Mouse (Mus musculus): ENCODE results near the gene Kdm5a.
A peak's percentile ranks its signal among the peaks of the same experiment; 100 is the strongest.

The Kdm5a gene

DNA sequence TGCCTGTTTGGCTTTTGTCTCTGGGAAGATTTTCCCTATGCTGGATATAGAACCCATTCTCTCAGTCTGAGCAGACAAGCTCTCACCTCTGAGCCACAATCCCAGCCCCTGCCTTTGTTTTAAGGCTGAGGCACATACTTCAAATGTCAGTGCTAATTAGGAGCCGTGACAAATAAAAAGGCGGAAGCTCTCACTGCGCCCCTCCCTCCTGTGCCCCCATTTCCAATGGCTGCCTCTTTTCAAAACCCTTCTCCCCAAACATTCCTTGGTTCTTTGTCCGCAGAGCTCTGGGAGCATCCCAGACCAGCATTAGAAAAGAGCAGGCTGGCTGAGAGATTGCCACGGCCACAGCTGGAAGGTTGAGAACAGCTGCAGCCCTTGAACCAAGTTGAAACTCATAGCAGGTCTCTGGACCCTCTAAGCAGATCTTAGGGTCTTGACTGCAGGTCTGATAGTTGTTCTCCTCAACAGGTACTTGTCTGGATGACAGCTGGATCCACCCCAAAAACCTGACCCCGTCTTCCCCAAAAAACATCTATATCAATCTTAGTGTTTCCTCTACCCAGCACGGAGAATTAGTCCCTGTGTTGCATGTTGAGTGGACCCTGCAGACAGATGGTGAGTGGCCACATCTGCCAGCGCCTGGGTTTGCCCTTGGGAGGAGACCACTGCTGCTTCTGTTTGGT lies 108.7 kb downstream of the Kdm5a start:
- no peak for DNase-seq

DNA sequence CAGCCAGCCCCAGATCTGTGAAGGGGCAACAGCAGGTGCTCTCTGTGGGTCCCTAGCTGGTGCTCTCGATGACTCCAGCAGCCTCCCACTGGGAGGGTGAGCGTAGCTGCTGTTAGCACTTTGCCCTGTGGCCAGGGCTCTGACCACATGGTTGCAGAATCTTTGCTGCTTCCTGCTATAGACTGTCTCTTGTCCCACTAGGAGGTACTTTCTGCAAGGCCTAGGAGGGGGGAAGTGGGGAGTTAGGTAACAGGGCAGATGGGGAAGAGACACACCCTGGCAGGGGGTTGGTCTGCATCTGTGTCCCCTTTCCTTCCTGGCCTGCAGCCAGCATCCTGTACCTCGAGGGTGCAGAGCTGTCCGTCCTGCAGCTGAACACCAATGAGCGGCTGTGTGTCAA lies 109.5 kb downstream of the Kdm5a start:
- peak; percentile 98 for DNase-seq

- no peak for DNase-seq
Observed at GRCm38 (mm10) chr6:120475288-120475687, 111.4 kb downstream of the Kdm5a start.

- DNase-seq, result peak; percentile 97
Observed at GRCm38 (mm10) chr6:120479302-120479701, 115.4 kb downstream of the Kdm5a start.

DNA sequence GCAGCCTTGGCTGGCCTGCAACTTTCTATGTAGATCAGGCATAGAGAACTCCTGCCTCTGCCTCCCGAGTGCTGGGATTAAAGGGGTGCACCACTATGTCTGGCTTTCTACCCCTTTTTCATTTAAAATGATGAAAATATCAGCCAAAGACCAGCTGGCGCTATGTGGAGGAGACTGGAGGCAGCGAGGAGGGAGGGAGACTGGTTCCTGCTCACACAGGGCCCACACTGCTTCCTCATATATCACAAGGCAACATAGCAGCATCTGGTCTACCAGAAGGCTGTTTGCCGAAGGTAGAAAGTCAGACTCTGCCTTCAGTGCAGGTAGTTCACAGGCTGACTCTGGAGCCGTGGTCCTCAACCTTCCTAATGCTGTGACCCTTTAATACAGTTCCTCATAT lies 116.4 kb downstream of the Kdm5a start:
- DNase-seq, result no peak

DNA sequence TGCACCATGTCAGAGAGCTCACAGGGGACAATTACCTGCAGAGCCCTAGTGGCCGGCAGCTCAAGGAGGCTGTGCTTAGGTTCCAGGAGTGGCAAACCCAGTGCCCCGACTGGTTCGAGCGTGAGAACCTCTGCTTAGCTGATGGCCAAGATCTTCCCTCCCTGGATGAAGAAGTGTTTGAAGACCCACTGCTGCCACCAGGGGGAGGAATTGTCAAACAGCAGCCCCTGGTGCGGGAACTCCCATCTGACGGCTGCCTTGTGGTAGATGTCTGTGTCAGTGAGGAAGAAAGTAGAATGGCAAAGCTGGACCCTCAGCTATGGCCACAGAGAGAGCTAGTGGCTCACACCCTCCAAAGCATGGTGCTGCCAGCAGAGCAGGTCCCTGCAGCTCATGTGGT lies 117.6 kb downstream of the Kdm5a start:
- DNase-seq, result no peak

GRCm38 (mm10) chr6:120482021-120482420 lies 118.1 kb downstream of the Kdm5a start:
- DNase-seq, result peak; percentile 91

- DNase-seq, result peak; percentile 92
Observed at GRCm38 (mm10) chr6:120482756-120483155, 118.8 kb downstream of the Kdm5a start.

- peak; percentile 91 for DNase-seq
Observed at GRCm38 (mm10) chr6:120483211-120483626, 119.3 kb downstream of the Kdm5a start.

DNA sequence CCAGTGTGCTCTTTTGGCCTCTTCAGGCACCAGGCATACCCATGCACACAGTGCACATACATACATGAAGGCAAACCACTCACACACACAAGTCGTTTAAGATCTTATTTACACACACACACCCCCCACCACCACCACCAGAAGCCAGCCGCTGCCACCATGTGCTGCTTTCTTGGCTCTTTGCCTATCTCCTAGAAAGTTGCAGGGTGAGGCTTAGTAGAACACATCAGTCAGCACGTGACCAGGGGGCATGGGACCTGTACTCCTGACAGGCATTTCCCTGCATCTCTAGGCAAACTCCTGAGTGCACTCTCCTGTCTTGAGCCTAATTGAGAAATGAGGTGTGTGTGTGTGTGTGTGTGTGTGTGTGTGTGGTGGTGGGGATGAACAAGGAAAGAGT lies 121.1 kb downstream of the Kdm5a start:
- DNase-seq, result no peak

DNA sequence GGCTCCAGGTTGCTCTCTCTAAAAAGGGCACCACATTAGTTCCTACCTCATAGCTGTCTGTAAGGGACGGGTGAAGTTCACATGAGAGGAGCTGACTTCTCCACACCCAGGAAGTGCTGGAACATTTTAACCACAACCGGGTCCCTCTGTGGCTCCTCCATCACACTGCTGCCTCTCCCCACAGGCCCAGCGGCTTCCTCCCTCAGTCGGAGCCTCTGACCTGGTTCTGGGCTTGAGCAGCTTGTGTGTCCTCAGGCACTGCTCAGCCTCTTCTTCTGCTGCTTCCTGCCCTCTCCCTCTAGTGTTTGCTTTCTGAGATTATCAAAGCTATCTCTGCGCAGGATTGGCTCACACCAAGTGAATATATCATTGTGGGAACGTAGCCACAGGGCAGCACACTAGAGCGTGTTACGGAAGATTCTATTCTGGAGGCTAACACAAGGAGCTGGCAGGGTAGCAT lies 122.2 kb downstream of the Kdm5a start:
- DNase-seq, result no peak

GRCm38 (mm10) chr6:120488647-120489046 lies 124.7 kb downstream of the Kdm5a start:
- no peak for DNase-seq

GRCm38 (mm10) chr6:120489461-120489860 lies 125.5 kb downstream of the Kdm5a start:
- no peak for DNase-seq

DNA sequence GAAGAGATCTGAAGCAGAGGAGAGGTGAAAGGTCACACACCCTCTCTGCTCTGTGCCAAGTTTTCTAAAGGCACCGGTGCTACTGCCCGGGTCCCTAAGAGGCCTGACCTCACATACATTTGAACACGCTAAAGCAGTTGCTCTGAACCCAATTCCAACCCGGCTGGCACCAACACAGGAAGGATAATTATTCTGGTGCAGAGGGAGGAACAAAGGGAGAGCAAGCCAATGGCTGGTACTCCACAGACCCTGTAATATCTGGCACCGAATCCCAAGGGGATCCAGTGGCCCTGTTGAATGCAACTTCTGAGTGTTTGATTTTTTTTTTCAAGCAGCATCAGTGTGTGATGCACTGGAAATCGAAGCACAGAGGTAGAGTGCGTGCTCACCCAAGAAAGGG lies 127.1 kb downstream of the Kdm5a start:
- DNase-seq, result no peak

GRCm38 (mm10) chr6:120491862-120492498 lies 128.1 kb downstream of the Kdm5a start:
- no peak for DNase-seq

- no peak for DNase-seq
Observed at GRCm38 (mm10) chr6:120492499-120493373, 128.8 kb downstream of the Kdm5a start.

DNA sequence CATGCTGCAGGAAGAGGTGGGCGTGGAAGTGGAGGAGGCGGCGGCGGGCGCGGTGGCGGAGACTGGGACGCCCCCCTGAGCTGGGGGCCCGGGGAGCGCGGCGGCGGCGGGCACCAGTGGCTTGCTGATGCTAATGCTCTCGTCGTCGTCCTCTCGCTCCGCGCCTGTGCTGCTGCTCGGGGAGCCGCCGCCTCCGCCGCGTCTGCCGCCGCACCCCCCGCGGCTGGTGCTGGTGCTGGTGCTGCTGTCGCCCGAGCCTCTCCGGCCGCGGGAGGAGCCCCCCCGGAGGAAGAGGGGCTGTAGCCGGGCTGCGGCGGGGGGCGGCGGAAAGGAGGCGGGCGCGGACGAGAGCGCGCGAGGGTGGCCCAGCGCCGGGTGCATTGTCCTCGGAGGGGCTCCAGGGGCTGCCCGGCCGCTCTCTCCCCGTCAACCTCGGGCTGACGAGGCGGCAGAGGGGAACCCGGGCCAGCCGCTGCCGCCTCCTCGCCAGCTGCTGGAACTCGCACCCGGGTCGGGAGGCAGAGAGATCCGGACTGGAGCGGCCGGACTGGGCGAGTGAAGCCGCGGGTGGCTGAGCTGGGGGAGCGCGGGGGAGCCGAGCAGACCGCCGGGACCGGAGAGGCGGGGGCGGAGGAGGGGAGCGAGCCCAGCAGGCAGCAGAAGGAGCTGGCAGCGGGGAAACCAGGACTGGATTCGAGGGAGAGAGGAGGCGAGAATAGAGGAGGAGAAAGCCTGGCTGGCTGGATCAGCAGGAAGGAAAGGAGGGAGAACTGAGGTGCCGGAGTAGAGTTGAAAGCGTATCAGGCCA lies 129.7 kb downstream of the Kdm5a start, which contains the start of gene Tmem121b:
Gene Tmem121b, minus strand, starts transcription at position 434 of the 808 bp plus-strand sequence.
- DNase-seq, result no peak

Data from heart, adult 11 months (tissue).